Mouse (Mus musculus) lung, embryonic 14.5 days (tissue): ENCODE results near the gene Rab31. TPM values are rescaled to one million over a fixed set of nuclear protein-coding genes. Genes with fewer than 3 reads are reported as not detected.

ENCODE experiments used
- ATAC-seq: fragments of 200-750 bp; cut with Nextera tagmentation; 2 replicates; pipeline ENCODE4 v1.8.0; 2017; ENCODE audit warnings: mild to moderate bottlenecking, moderate TSS enrichment, moderate library complexity; ENCODE audit not compliant: insufficient read depth
- DNase-seq: peaks from one replicate; pipeline ENCODE4 v3.0.0-alpha.2; 2015
- H3K27ac ChIP-seq: fragments of 300-500 bp; sonication (generic); 2 replicates; pipeline ENCODE4 v1.5.1; 2014; ENCODE audit warnings: low read depth, mild to moderate bottlenecking, moderate library complexity
- H3K27me3 ChIP-seq: fragments of 300-500 bp; sonication (generic); 2 replicates; pipeline ENCODE4 v1.6.1; 2014; ENCODE audit warnings: low read length, control low read depth; ENCODE audit not compliant: insufficient read depth
- H3K36me3 ChIP-seq: fragments of 300-500 bp; sonication (generic); 2 replicates; pipeline ENCODE4 v1.6.1; 2014; ENCODE audit warnings: control low read depth; ENCODE audit not compliant: insufficient read depth
- H3K4me1 ChIP-seq: fragments of 300-500 bp; sonication (generic); 2 replicates; pipeline ENCODE4 v1.6.1; 2014; ENCODE audit warnings: antibody characterized with exemption, control low read depth; ENCODE audit not compliant: insufficient read depth
- H3K4me2 ChIP-seq: fragments of 300-500 bp; sonication (generic); 2 replicates; pipeline ENCODE4 v1.6.1; 2014; ENCODE audit warnings: mild to moderate bottlenecking
- H3K4me3 ChIP-seq: fragments of 300-500 bp; sonication (generic); 2 replicates; pipeline ENCODE4 v1.5.1; 2014; ENCODE audit warnings: low read depth, low read length
- H3K9ac ChIP-seq: fragments of 300-500 bp; sonication (generic); 2 replicates; pipeline ENCODE4 v1.6.1; 2014
- H3K9me3 ChIP-seq: fragments of 300-500 bp; sonication (generic); 2 replicates; pipeline ENCODE4 v1.6.1; 2016; ENCODE audit warnings: low read depth, low read length, control low read depth
- CTCF ChIP-seq: IDR thresholded peaks from 2 replicates; pipeline ENCODE4 v1.5.1; 2016; ENCODE audit warnings: antibody characterized with exemption, low read depth
- polyA plus RNA-seq: library from polyadenylated mRNA; unstranded; fragments of >200 nt; fragmentation: Nextera tagmentation; extraction: Ambion mirVana; gene quantifications from 2 replicates; pipeline ENCODE4 v1.2.1, GENCODE M21; 2014

Gene Rab31
- polyA plus RNA-seq, 1 experiment from 2014 or later = 49.4 TPM

- H3K9me3 ChIP-seq = no peaks in the 10 kb centered on the region
- DNase-seq (no peak), ATAC-seq (no peak)
- no peak for TF ChIP-seq CTCF
- no peak overlapping the region for H3K9ac ChIP-seq
- H3K36me3 ChIP-seq = peaks cover 8% of the 10 kb centered on the region; the same call in 1 of the 2 replicates
- H3K4me2 ChIP-seq = no peak overlapping the region
- H3K27ac ChIP-seq = no peak overlapping the region
- peaks cover 1% of the 10 kb centered on the region; the same call in 1 of the 2 replicates for H3K4me1 ChIP-seq
- H3K4me3 ChIP-seq = no peak overlapping the region
- H3K27me3 ChIP-seq = no peaks in the 10 kb centered on the region
Measured at GRCm38 (mm10) chr17:65604892-65605291, 167.7 kb downstream of the Rab31 start.

- H3K4me1 ChIP-seq = no peaks in the 10 kb centered on the region
- no peak overlapping the region for H3K4me3 ChIP-seq
- peaks cover 2% of the 10 kb centered on the region; the same call in 1 of the 2 replicates for H3K36me3 ChIP-seq
- TF ChIP-seq CTCF = no peak
- H3K27me3 ChIP-seq = no peaks in the 10 kb centered on the region
- no peaks in the 10 kb centered on the region for H3K9me3 ChIP-seq
- no peak for DNase-seq
- H3K9ac ChIP-seq = no peak overlapping the region
- H3K27ac ChIP-seq = no peak overlapping the region
- H3K4me2 ChIP-seq = no peak overlapping the region
- ATAC-seq = no peak
Measured at GRCm38 (mm10) chr17:65604315-65604714, 168.2 kb downstream of the Rab31 start.

Other genes with a start within 250 kb of the Rab31 start
- gene Tmem232, start 232.0 kb downstream of the Rab31 start, polyA plus RNA-seq = 0.12 TPM in 1 of 2 replicates, not detected in the other
- gene Vapa, start 159.2 kb downstream of the Rab31 start, polyA plus RNA-seq = 189 and 201 TPM in 2 replicates
- gene Txndc2, start 130.6 kb downstream of the Rab31 start, polyA plus RNA-seq = 0.16 TPM in 1 of 2 replicates, not detected in the other
- 50.6 and 51.5 TPM in 2 replicates for gene Ppp4r1, start 9.8 kb upstream of the Rab31 start, polyA plus RNA-seq
- gene Ralbp1, start 113.0 kb upstream of the Rab31 start, polyA plus RNA-seq = 61.4 and 65.8 TPM in 2 replicates
- 142 and 143 TPM in 2 replicates for gene Twsg1, start 178.5 kb upstream of the Rab31 start, polyA plus RNA-seq